Mouse (Mus musculus): ENCODE data around the gene Flad1.

Flad1 gene

DNA sequence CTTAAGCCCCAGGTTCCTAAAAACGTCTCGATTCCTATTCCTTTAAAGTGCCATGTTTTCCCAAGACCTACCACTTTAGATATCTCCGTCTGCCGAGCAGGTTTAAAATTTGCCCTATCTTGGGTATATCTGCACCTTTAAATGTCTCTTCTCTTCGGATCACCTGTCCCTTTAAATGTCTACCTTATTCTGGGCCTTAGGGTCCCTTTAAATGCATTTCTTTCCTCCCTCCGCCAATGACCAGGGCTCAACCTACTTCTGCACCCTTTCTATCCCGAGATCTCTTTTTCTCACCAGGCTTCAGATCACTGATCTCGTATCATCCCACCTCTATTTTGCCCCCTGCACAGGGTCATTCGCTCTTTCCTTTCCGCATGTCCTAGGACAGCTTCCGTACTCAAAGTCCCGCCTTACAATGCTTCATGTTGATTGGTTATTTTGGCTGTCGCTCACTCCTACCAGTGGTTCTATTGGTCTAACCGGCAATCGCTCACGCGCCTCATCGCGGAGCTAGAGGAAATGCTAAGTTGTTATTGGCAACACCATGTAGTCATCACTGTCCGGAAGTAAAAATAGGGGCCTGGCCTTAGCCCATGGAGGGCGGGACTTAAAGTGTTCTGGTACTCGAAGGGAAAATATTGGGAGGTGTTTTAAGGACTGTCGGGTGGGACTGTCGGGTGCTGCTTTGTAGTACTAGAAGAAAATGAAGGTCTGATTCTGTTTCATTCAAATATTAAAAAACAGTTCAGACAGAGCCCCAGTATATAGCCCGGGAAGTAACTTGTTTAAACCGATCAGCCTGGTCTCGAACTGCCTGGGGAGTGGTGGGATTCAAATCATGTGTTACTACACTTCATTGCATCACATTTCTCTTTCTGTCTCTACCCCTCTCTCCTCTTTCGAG is at the start of gene Flad1:
Gene Flad1, minus strand, starts transcription at position 381 of the 904 bp plus-strand sequence.
- peak; percentile 100 for DNase-seq (ENCODE audit: low read depth, low spot score)

DNA sequence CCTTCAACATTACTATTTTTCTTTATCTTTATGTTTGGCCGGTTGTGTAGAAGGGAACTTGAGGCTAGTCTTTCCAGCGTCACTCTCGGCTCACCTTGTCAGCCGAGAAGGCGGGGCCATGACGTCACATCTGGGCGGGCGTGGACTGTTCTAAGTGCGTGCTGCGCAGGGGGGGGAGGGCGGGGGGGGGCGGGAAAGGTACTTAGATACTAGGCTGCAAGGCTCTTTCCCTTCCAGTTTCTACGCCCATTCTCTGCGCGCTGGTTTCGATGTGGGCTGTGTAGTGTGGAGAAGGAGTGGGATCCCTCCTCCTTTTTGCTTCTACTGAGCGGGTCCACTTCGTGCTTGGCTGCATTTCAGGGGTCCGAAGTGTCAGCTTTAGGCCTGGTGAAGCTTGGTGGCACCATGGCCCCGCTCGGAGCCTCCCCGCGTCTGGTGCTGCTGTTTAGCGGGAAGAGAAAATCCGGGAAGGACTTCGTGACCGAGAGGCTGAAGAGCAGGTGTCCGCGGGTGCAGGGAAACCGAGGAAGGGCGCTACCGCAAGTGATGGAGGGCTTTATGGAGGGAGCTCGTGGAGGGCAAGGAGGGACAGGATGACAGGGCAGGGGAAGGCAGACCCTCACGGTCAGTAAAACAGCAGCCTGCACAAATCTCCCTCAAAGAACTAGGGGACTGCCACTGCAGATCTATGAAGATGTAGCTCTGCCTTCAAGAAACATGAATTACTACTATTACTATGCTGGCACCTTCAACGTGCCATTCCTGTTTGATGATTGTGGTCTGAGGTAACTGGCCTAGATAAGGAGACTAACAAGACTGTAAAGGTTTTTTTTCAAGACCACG is 47.5 kb upstream of the Flad1 start:
- DNase-seq (ENCODE audit: low read depth, low spot score), result peak; percentile 93

DNA sequence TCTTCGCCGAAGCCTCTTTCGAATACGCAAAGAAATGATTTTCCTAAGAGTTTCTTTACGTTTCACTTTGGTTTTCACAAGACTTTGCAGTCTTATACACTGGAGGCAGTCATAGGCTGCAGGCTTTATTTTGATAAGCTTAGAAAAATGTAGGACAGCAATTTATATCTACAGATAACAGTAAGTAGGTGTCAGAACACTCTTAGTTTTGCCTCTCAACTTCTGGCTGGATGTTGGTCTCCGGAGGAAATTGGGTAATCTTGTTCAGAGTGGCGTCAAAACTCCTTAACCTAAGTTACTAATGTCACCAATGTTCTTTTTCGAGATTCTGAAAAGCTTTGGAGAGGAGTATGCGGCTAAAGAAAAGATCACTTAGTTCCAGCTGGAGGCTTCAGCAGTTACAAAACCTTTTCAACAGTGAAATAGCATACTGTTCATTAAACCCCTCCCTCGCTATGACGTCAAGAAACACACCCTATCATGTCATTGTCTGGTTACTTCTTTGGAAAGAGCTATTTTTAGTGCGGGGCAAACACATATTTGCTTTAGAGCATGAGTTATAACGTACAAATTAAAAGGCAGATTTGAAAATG is 46.8 kb upstream of the Flad1 start:
- no peak for DNase-seq (ENCODE audit: low read depth, low spot score)

- DNase-seq (ENCODE audit: low read depth, low spot score), result peak; percentile 92
These were observed 45.3 kb upstream of the Flad1 start for GRCm38 (mm10) chr3:89456726-89457665.

DNA sequence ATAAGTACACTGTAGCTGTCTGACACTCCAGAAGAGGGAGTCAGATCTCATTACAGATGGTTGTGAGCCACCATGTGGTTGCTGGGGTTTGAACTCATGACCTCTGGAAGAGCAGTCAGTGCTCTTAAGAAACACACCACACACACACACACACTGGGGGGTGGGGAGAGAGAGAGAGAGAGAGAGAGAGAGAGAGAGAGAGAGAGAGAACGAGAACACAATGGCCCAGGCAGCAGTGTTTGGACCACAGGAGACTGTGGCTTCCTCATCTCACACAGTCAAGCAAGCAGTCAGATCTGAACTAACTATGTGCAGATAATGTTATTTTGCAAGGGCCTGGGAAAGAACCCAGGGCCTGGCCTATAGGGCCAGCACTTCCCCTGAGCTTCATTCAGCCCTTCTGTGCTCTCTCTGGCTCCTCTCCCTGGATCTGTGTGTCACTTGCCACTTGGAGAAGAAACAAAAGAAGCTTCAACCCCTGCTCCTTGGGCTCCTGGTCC is 44.2 kb upstream of the Flad1 start:
- no peak for DNase-seq (ENCODE audit: low read depth, low spot score)

GRCm38 (mm10) chr3:89454401-89455177 is 42.9 kb upstream of the Flad1 start, which contains the start of gene Pmvk:
TSS of gene Pmvk (plus strand) at chr3:89454541.
- DNase-seq (ENCODE audit: low read depth, low spot score), result peak; percentile 84

DNA sequence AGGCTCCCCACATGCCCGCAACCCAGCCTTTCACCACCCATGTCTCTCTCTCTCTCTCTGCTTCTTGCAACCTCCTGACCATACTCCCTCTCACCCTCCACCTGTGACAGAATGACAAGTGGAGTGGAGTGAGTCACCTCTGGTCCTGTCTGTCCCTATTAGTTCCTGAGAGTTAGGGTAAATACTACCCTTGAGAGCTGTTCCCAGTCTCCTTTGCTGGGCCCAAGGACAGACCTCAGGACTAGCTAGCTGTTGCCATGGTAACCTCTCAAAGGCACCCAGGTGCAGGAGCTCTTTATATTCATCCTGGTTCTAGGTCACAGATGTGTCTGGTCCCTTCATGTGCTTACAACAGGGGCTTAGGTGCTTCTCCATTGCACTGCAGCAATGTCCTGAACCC is 40.2 kb upstream of the Flad1 start:
- peak; percentile 37 for DNase-seq (ENCODE audit: low read depth, low spot score)

DNA sequence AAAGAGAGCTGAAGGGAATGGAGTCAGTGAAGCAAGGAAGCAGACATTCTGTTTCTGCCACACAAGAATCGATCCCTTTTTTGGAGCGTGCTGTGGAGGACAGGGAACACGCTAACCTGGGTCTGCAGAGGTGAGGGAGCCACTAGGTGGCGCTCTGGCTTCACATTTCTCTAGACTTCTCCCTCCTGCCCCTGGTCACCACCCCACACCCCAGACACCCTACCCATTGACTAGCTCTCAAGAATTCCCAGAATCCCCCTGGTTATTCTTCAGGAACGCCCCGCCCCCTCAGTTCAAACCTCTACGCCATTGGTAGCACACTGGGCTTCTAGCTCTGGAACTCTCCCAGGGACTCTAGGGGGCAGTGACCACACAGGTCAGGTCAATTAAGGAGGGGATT is 37.9 kb upstream of the Flad1 start:
- peak; percentile 97 for DNase-seq (ENCODE audit: low read depth, low spot score)

DNA sequence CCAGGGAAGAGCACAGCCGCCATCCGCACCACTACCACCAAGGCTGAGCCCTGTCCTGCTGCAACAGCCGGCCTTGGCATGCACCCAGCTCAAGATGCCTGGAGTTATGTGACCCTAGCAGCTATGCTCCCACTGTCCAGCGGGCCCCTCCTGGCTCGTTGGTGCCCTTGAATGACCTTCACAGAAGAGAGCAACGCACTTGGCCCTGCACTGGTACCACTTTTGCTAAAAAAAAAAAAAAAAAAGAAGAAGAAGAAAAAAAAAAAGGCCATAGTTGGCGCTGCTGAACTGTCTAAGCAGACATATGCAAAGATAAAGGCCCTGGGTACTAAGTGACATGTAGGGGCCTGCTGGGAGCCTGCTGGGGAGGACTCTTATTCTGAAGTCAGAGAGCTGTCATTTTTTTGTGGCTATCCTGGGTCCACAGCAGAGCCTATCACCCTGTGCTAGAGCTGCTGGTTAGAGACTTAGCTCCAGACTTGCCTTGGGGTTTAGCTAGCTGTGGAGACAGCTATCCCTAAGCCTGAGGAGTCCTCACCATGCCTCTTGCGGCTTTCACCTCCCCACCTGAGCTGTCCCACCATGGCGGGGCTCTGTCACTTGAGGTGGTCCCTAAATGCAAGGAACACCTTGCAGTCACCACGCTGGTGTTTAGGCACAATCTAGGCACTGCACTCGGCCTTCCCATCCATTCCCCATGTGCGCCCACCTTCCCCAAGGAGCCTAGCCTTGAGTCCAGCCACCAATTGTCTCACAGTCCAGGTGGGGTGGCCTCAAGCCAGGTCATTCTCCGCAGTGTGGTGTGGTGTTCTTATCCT is 37.3 kb upstream of the Flad1 start:
- DNase-seq (ENCODE audit: low read depth, low spot score), result peak; percentile 53

DNA sequence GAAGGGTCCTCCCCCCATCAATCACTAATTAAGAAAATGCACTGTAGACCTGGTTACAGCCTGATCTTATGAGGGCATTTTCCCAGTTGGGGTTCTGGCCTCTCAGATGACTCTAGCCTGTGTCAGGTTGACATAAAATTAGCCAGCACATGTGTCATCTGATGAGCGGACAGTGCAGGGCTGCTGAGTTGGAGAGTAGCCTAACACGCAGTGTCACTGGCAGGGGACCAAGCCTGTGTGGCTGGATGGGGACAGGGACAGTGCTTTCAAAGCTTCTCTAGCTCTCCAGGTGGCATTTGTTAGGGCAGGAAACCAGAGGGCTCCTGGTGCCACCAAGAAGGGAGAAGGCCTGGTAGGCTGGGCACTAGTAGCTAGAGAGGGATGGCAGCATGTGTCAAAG is 29.0 kb upstream of the Flad1 start:
- no peak for DNase-seq (ENCODE audit: low read depth, low spot score)

- peak; percentile 49 for DNase-seq (ENCODE audit: low read depth, low spot score)
These were observed 25.6 kb upstream of the Flad1 start for GRCm38 (mm10) chr3:89437269-89437668.

- DNase-seq (ENCODE audit: low read depth, low spot score), result peak; percentile 88
These were observed 24.8 kb upstream of the Flad1 start, which contains the start of gene Pbxip1 for GRCm38 (mm10) chr3:89436176-89437113. TSS of gene Pbxip1 (plus strand) at chr3:89436706.

GRCm38 (mm10) chr3:89435041-89435440 is 23.4 kb upstream of the Flad1 start:
- DNase-seq (ENCODE audit: low read depth, low spot score), result no peak

GRCm38 (mm10) chr3:89434532-89434931 is 22.9 kb upstream of the Flad1 start:
- no peak for DNase-seq (ENCODE audit: low read depth, low spot score)

- DNase-seq (ENCODE audit: low read depth, low spot score), result no peak
These were observed 20.9 kb upstream of the Flad1 start for GRCm38 (mm10) chr3:89432606-89433005.

- DNase-seq (ENCODE audit: low read depth, low spot score), result peak; percentile 97
These were observed 18.8 kb upstream of the Flad1 start, which contains the start of gene Pygo2 for GRCm38 (mm10) chr3:89430171-89431159. TSS of gene Pygo2 (plus strand) at chr3:89430214.
